Mouse (Mus musculus) megakaryocyte, embryonic 14.5 days (primary cell): ENCODE data around the gene Scnn1a. TPM values are rescaled to one million over a fixed set of nuclear protein-coding genes. Genes with fewer than 3 reads are reported as not detected.

Source experiments
- H3K27me3 ChIP-seq: replicated peaks from 2 replicates; pipeline ENCODE3; 2012; ENCODE audit warnings: inconsistent platforms
- H3K36me3 ChIP-seq: replicated peaks from 2 replicates; pipeline ENCODE3; 2012; ENCODE audit warnings: low read length, inconsistent platforms, mixed read lengths
- H3K4me1 ChIP-seq: 2 replicates; pipeline ENCODE4 v1.6.1; 2012; ENCODE audit warnings: inconsistent platforms
- H3K4me3 ChIP-seq: replicated peaks from 2 replicates; pipeline ENCODE3; 2012; ENCODE audit warnings: moderate library complexity, mild to moderate bottlenecking, inconsistent platforms
- H3K9me3 ChIP-seq: 2 replicates; pipeline ENCODE4 v1.6.1; 2012; ENCODE audit warnings: inconsistent platforms
- FLI1 ChIP-seq: IDR thresholded peaks from 2 replicates; pipeline ENCODE4 v1.6.1; 2012; ENCODE audit warnings: low read length, inconsistent platforms, mixed read lengths
- GATA1 ChIP-seq: IDR thresholded peaks from 3 replicates; pipeline ENCODE4 v1.6.1; 2012; ENCODE audit warnings: mixed read lengths, low read length, inconsistent platforms, borderline replicate concordance
- polyA plus RNA-seq: library from polyadenylated mRNA; stranded (reverse); fragments of >175 nt; gene quantifications from 2 replicates; pipeline ENCODE4 v1.2.3, GENCODE M21; 2012; ENCODE audit warnings: low replicate concordance; ENCODE audit not compliant: insufficient read depth

Gene Scnn1a
- polyA plus RNA-seq, 1 experiment: 0.39 TPM

- peaks cover 37% of the 10 kb centered on the region for H3K4me1 ChIP-seq
- H3K36me3 ChIP-seq: no peaks in the 10 kb centered on the region
- H3K4me3 ChIP-seq: no peak overlapping the region
- TF ChIP-seq FLI1 (no peak), GATA1 (no peak)
- H3K9me3 ChIP-seq: no peaks in the 10 kb centered on the region
- peaks cover 53% of the 10 kb centered on the region for H3K27me3 ChIP-seq
Measured at GRCm38 (mm10) chr6:125338791-125339660, 18.6 kb downstream of the Scnn1a start.

GRCm38 (mm10) chr6:125340244-125340643 lies 19.8 kb downstream of the Scnn1a start:
- H3K4me3 ChIP-seq: no peak overlapping the region
- no peak for TF ChIP-seq FLI1
- no peak for TF ChIP-seq GATA1
- H3K36me3 ChIP-seq: no peaks in the 10 kb centered on the region
- H3K9me3 ChIP-seq: no peaks in the 10 kb centered on the region
- H3K4me1 ChIP-seq: peaks cover 38% of the 10 kb centered on the region
- H3K27me3 ChIP-seq: peaks cover 65% of the 10 kb centered on the region

- H3K4me3 ChIP-seq: no peak overlapping the region
- H3K4me1 ChIP-seq: peaks cover 45% of the 10 kb centered on the region
- peaks cover 58% of the 10 kb centered on the region for H3K27me3 ChIP-seq
- H3K36me3 ChIP-seq: no peaks in the 10 kb centered on the region
- TF ChIP-seq FLI1 (no peak), GATA1 (no peak)
- H3K9me3 ChIP-seq: no peaks in the 10 kb centered on the region
Measured at GRCm38 (mm10) chr6:125342198-125342597, 21.7 kb downstream of the Scnn1a start.

GRCm38 (mm10) chr6:125344084-125344483 lies 23.6 kb downstream of the Scnn1a start:
- Histone ChIP-seq H3K9me3 (no peaks in the 10 kb centered on the region), H3K4me3 (no peak overlapping the region), H3K36me3 (no peaks in the 10 kb centered on the region), H3K27me3 (peaks cover 55% of the 10 kb centered on the region), H3K4me1 (peaks cover 50% of the 10 kb centered on the region)
- no peak for TF ChIP-seq FLI1
- no peak for TF ChIP-seq GATA1

- no peak overlapping the region for H3K4me3 ChIP-seq
- peaks cover 50% of the 10 kb centered on the region for H3K4me1 ChIP-seq
- no peaks in the 10 kb centered on the region for H3K36me3 ChIP-seq
- H3K9me3 ChIP-seq: no peaks in the 10 kb centered on the region
- no peak for TF ChIP-seq GATA1
- no peak for TF ChIP-seq FLI1
- peaks cover 62% of the 10 kb centered on the region for H3K27me3 ChIP-seq
Measured at GRCm38 (mm10) chr6:125344866-125345265, 24.4 kb downstream of the Scnn1a start.

GRCm38 (mm10) chr6:125345625-125346024 lies 25.2 kb downstream of the Scnn1a start:
- H3K4me3 ChIP-seq: peak overlapping the region; percentile 16
- no peaks in the 10 kb centered on the region for H3K36me3 ChIP-seq
- peaks cover 67% of the 10 kb centered on the region for H3K27me3 ChIP-seq
- H3K9me3 ChIP-seq: no peaks in the 10 kb centered on the region
- TF ChIP-seq FLI1: no peak
- no peak for TF ChIP-seq GATA1
- peaks cover 50% of the 10 kb centered on the region for H3K4me1 ChIP-seq

GRCm38 (mm10) chr6:125346029-125346428 lies 25.6 kb downstream of the Scnn1a start:
- Histone ChIP-seq H3K9me3 (no peaks in the 10 kb centered on the region), H3K36me3 (no peaks in the 10 kb centered on the region), H3K4me3 (no peak overlapping the region), H3K27me3 (peaks cover 69% of the 10 kb centered on the region), H3K4me1 (peaks cover 51% of the 10 kb centered on the region)
- TF ChIP-seq FLI1 (no peak), GATA1 (no peak)

- TF ChIP-seq FLI1 (no peak), GATA1 (no peak)
- peak within 1 kb of the TSS; percentile 92 for H3K4me3 ChIP-seq
- peaks cover 69% of the 10 kb centered on the region for H3K4me1 ChIP-seq
Measured at GRCm38 (mm10) chr6:125348721-125349574, 28.5 kb downstream of the Scnn1a start, which contains the start of gene Tnfrsf1a. Tnfrsf1a (plus strand) TSS chr6:125349362.

GRCm38 (mm10) chr6:125349575-125350230 lies 29.2 kb downstream of the Scnn1a start:
- H3K4me3 ChIP-seq: peak overlapping the region; percentile 92
- H3K27me3 ChIP-seq: peaks cover 69% of the 10 kb centered on the region
- peaks cover 74% of the 10 kb centered on the region for H3K4me1 ChIP-seq
- no peak for TF ChIP-seq FLI1
- TF ChIP-seq GATA1: no peak
- no peaks in the 10 kb centered on the region for H3K36me3 ChIP-seq
- H3K9me3 ChIP-seq: no peaks in the 10 kb centered on the region

More at GRCm38 (mm10) chr6:125348721-125349574, 28.5 kb downstream of the Scnn1a start, which contains the start of gene Tnfrsf1a:
- H3K27me3 ChIP-seq: peaks cover 72% of the 10 kb centered on the region
- H3K36me3 ChIP-seq: no peaks in the 10 kb centered on the region
- H3K9me3 ChIP-seq: no peaks in the 10 kb centered on the region
